Mouse (Mus musculus) regulatory T cell (primary cell): ENCODE results near the gene March7.

Experiments
- in situ Hi-C: fragments of 300-600 bp; cut with MboI, MseI; formaldehyde crosslinking; loops from one replicate; pipeline ENCODE4 v1.15.1; 2025; ENCODE audit warnings: high pct_unique_total_duplicates

March7 gene

DNA sequence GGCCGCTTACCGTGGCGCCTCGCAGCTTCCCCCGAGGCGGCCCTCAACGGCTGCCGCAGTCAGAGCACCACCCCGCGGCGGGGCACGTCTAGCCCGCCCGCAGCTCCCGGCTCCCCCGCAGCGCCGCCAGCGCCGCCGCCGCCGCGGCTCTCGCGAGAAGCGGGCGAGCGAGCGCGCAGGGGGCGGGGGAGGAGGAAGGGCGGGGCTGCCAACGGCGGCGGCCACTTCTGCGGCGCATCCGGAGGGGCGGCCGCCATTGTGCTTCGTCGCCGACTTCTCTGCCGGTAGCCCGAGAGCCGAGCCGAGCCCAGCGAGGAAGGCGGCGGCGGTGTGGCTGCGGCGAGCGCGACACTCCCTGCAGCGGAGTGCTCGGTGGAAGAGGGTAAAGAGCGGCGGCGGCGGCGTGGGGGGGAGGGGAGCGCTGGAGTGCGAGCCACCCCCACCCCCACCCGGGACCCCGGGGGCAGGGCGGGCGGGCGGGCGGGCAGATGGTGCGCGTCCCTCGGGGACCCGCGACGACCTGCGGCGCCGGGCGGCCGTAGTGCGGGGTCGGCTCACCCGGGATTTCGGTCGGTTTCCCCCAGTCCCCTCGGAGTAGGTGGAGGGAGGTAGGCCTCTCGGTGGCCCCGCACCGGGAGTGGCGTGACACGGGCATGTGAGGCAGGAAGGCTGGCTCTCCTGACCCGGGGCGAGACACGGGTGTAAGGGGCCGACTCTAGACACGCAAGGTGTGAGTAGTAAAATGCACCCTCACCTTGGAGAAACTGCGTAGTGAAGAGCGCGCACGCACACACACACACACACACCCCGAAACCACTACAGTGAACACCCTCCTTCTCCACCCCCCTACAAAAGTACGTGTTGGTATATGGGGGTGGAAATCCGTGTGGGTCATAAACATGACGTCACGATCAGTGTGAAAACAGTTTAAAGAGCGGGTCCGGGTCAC, at the start of gene March7, which contains the start of gene Baz2b:
Gene March7, plus strand, starts transcription at position 185 of the 949 bp plus-strand sequence.
Gene Baz2b, minus strand, starts transcription at position 137 of the 949 bp plus-strand sequence.
- in situ Hi-C loops = loop anchor here (10.0 kb wide), 1 partner anchor 85 kb away; no protein-coding TSS in a partner anchor

DNA sequence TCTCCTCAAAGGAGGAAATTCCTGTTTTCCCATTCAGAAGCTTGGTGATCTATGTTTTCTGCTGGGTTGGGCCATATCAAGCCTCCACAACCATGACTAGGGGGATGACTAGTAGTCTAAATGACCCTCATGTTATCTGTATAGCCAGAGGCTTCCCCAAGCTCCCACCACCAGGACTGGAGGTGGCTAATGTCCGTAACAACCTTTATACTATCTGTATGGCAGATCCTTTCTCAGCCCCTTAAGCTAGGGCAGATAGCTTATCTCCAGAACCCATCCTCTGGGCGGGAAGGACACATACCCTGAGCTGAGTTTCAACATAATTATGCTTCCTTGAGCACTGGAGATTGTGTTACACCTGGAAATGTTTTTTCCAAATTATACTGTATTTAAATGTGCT, 45.9 kb upstream of the March7 start:
- in situ Hi-C loops = no loop called here

GRCm38 (mm10) chr2:60165679-60166078, 44.0 kb upstream of the March7 start:
- in situ Hi-C loops = no loop called here

DNA sequence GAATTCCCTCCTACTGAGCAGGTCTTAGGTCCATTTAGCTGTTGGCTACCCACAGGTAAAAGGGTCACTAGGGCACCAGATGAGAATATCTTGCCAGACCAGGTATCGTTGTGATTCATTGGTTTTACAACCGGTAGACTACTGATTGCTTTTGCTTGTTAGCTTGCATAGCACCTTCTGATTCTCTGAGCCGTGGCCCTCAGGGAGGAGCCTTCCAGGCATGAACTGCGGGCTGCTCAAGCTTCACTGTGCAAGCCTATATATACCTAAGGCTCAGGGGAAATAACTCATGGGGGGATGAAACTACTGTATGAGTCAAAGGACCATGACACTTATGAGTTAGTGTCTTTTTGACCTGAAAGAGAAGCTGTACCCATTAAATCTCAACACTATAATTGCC, 42.8 kb upstream of the March7 start:
- in situ Hi-C loops = no loop called here

- in situ Hi-C loops = no loop called here
These were observed 37.7 kb upstream of the March7 start for GRCm38 (mm10) chr2:60171786-60172530.

DNA sequence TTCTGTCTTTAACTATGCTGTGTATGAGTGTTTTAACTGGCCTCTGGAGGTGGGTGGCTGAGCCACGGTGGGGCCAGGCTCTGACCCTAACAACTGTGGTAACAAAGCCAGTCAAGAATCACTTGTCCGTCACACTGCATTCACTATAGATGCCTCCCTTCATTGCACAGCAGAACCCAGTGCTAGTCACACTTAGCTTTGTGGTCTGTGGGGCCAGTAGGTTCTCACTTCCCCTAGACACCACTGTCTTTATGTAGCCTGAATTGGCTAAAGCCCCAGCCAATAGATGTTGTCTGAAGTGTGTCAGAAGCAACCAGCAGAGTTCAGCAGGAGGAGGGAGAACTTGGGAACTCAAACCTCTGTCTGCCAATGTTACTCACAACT, 37.2 kb upstream of the March7 start:
- in situ Hi-C loops = no loop called here

- in situ Hi-C loops = no loop called here
These were observed 36.5 kb upstream of the March7 start for GRCm38 (mm10) chr2:60173190-60173589.

- in situ Hi-C loops = no loop called here
These were observed 36.1 kb upstream of the March7 start for GRCm38 (mm10) chr2:60173595-60173994.

- in situ Hi-C loops = no loop called here
These were observed 34.6 kb upstream of the March7 start for GRCm38 (mm10) chr2:60175078-60175477.

- in situ Hi-C loops = no loop called here
These were observed 33.6 kb upstream of the March7 start for GRCm38 (mm10) chr2:60176087-60176486.

- in situ Hi-C loops = no loop called here
These were observed 32.2 kb upstream of the March7 start for GRCm38 (mm10) chr2:60177490-60177889.

DNA sequence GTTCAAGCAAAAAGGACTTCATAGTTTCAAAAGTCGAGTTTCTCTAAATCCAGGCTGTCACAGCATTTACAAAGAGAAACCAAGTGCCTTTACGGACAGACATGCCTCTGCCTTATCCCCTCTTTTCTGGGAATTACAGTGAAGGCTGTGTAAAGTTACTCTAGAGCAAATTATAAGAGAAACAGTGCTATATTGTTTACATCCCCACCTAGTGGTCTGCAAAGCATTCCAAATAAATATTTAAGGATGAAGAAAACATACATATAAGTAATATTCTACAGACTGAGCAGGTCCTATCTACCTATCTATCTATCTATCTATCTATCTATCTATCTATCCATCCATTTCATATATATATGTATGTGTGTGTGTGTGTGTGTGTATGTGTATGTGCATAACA, 28.0 kb upstream of the March7 start:
- in situ Hi-C loops = no loop called here

- in situ Hi-C loops = no loop called here
These were observed 12.8 kb upstream of the March7 start for GRCm38 (mm10) chr2:60196841-60197240.

DNA sequence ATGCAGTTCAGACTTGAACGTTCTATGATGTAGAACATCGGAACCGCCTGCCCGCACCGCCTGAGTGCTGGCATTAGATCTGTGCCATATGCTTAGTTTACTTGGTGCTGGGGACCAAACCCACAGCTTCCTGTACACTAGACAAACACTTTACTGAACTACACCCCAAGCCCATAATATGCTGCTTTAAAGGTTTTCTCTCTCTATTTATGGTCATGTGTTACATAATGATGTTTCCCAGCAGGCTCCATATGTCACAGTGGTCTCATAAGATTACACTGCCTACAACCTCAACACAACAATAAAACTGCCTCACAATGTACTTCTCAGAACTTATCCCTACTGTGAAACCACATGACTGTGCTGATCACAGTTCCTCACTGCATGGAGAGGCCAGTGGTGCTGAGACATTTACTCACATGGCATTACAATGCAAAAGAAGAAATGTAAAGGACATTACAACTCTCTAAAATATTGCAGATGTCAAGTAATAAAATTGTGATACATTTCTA, 9.6 kb upstream of the March7 start:
- in situ Hi-C loops = loop anchor here (10.0 kb wide), 1 partner anchor 75 kb away; no protein-coding TSS in a partner anchor

GRCm38 (mm10) chr2:60200667-60201066, 9.0 kb upstream of the March7 start:
- in situ Hi-C loops = loop anchor here (10.0 kb wide), 1 partner anchor 76 kb away; no protein-coding TSS in a partner anchor

DNA sequence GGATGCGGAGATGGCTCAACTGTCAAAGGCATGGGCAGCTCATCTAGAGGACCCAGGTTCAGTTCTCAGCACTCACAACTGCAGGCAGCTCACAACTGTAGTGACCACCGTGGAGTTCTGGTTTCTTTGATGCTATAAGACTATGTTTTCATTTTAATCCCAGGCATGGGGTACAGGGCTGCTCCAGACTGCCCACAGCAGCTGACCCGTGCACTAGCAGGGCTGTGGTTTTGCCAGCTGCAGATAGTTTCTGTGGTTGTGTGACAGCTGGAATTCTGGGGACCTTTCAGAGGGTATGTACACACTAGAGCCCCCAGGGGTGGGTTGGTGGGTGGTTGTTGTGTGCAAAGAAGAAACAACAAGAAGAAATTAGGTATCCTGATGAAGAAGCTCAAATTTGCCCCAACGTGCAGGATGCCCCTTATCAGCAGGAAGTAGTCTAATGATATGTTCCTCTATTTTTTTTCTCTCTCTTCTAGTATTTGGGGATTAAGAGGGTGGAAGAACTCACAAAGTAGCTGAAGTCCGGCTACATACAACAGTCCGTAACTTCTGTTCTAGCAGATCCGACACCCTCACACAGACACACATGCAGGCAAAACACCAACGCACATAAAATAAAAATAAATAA, 6.7 kb upstream of the March7 start:
- in situ Hi-C loops = loop anchor here (10.0 kb wide), 1 partner anchor 78 kb away; no protein-coding TSS in a partner anchor

DNA sequence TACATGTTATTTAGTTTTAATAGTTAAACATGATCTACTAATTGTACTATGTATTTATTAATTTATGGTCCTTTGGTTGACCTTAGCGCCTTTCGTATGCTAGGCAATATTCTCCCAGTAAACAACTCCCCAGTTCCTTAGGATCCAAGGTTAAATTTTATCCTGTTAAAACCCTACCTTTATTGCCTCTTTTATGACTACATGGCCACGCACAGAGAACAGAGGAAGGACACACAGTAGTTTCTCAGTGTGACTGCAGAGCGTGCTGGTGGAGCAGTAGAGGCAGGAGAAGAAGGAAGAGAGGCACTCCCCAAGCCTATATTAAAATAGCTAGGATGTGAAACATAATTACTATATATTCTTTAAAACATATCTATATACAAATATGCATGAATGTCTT, 6.0 kb upstream of the March7 start:
- in situ Hi-C loops = loop anchor here (10.0 kb wide), 1 partner anchor 79 kb away; no protein-coding TSS in a partner anchor

- in situ Hi-C loops = loop anchor here (10.0 kb wide), 1 partner anchor 79 kb away; no protein-coding TSS in a partner anchor
These were observed 5.5 kb upstream of the March7 start for GRCm38 (mm10) chr2:60204162-60204561.

GRCm38 (mm10) chr2:60205795-60206194, 3.9 kb upstream of the March7 start:
- in situ Hi-C loops = loop anchor here (10.0 kb wide), 1 partner anchor 81 kb away; no protein-coding TSS in a partner anchor

GRCm38 (mm10) chr2:60209122-60209611, 520 bp upstream of the March7 start:
- in situ Hi-C loops = loop anchor here (10.0 kb wide), 1 partner anchor 84 kb away; no protein-coding TSS in a partner anchor

GRCm38 (mm10) chr2:60210821-60211220, 1.1 kb downstream of the March7 start:
- in situ Hi-C loops = no loop called here
